Mouse (Mus musculus) midbrain, embryonic 14.5 days (tissue): ENCODE results near the gene Stoml3. TPM values are rescaled to one million over a fixed set of nuclear protein-coding genes. Genes with fewer than 3 reads are reported as not detected.

Source experiments
- ATAC-seq: fragments of 200-750 bp; cut with Nextera tagmentation; 2 replicates; pipeline ENCODE4 v1.8.0; 2017; ENCODE audit warnings: moderate number of reproducible peaks, moderate library complexity; ENCODE audit not compliant: low FRiP score, low TSS enrichment
- DNase-seq: peaks from one replicate; pipeline ENCODE4 v3.0.0-alpha.2; 2015
- H3K27ac ChIP-seq: fragments of 300-500 bp; sonication (generic); replicated peaks from 2 replicates; pipeline ENCODE4 v1.5.1; 2014; ENCODE audit warnings: mild to moderate bottlenecking, low read depth, low read length, moderate library complexity
- H3K27me3 ChIP-seq: fragments of 300-500 bp; sonication (generic); 2 replicates; pipeline ENCODE4 v1.6.1; 2014; ENCODE audit warnings: low read length, control low read depth, mixed read lengths; ENCODE audit not compliant: control insufficient read depth, insufficient read depth
- H3K36me3 ChIP-seq: fragments of 300-500 bp; sonication (generic); 2 replicates; pipeline ENCODE4 v1.6.1; 2014; ENCODE audit warnings: low read length, control low read depth; ENCODE audit not compliant: control insufficient read depth, insufficient read depth
- H3K4me1 ChIP-seq: fragments of 300-500 bp; sonication (generic); 2 replicates; pipeline ENCODE4 v1.6.1; 2014; ENCODE audit warnings: mild to moderate bottlenecking, antibody characterized with exemption, low read length, control low read depth; ENCODE audit not compliant: control insufficient read depth, insufficient read depth
- H3K4me2 ChIP-seq: fragments of 300-500 bp; sonication (generic); 2 replicates; pipeline ENCODE4 v1.6.1; 2014; ENCODE audit warnings: mild to moderate bottlenecking, low read length, moderate library complexity
- H3K4me3 ChIP-seq: fragments of 300-500 bp; sonication (generic); replicated peaks from 2 replicates; pipeline ENCODE4 v1.5.1; 2014; ENCODE audit warnings: low read depth, low read length
- H3K9ac ChIP-seq: fragments of 300-500 bp; sonication (generic); replicated peaks from 2 replicates; pipeline ENCODE4 v1.6.1; 2014; ENCODE audit warnings: mild to moderate bottlenecking, low read length, moderate library complexity
- H3K9me3 ChIP-seq: fragments of 300-500 bp; sonication (generic); 2 replicates; pipeline ENCODE4 v1.6.1; 2016; ENCODE audit warnings: low read length, control low read depth, mixed read lengths; ENCODE audit not compliant: control insufficient read depth
- WGBS: fragments of 180-500 bp; shearing (Covaris S2); extraction: QIAGEN DNeasy Blood & Tissue Kit; methylation state at CpG from one replicate; pipeline ENCODE4 v1.1.7; 2014; 5-methylcytosine and 5-hydroxymethylcytosine counted together
- polyA plus RNA-seq: library from polyadenylated mRNA; unstranded; fragments of >200 nt; fragmentation: Nextera tagmentation; extraction: Ambion mirVana; gene quantifications from 2 replicates; pipeline ENCODE4 v1.2.1, GENCODE M21; 2014

Stoml3 gene
- polyA plus RNA-seq, 1 experiment from 2014 or later = not detected

GRCm38 (mm10) chr3:53486996-53487576 lies 1.4 kb upstream of the Stoml3 start:
- DNase-seq (no peak), ATAC-seq (no peak)
- no peaks in the 10 kb centered on the region for H3K9me3 ChIP-seq
- H3K4me1 ChIP-seq = no peaks in the 10 kb centered on the region
- H3K4me3 ChIP-seq = no peak overlapping the region
- 84% methylated on average over 9 of the region's 9 CpGs for WGBS
- H3K36me3 ChIP-seq = peaks cover 11% of the 10 kb centered on the region
- no peak overlapping the region for H3K4me2 ChIP-seq
- no peak overlapping the region for H3K27ac ChIP-seq
- H3K27me3 ChIP-seq = no peaks in the 10 kb centered on the region
- no peak overlapping the region for H3K9ac ChIP-seq

- no peaks in the 10 kb centered on the region for H3K9me3 ChIP-seq
- no peak overlapping the region for H3K4me2 ChIP-seq
- no peaks in the 10 kb centered on the region for H3K27me3 ChIP-seq
- no peaks in the 10 kb centered on the region for H3K4me1 ChIP-seq
- DNase-seq = no peak
- H3K9ac ChIP-seq = no peak overlapping the region
- H3K27ac ChIP-seq = no peak overlapping the region
- ATAC-seq = no peak
- no peak overlapping the region for H3K4me3 ChIP-seq
- H3K36me3 ChIP-seq = no peaks in the 10 kb centered on the region
- 92% methylated on average over 6 of the region's 6 CpGs for WGBS
These were observed 10.0 kb downstream of the Stoml3 start for GRCm38 (mm10) chr3:53498351-53498905.

- no peak overlapping the region for H3K4me2 ChIP-seq
- H3K4me3 ChIP-seq = no peak overlapping the region
- H3K4me1 ChIP-seq = no peaks in the 10 kb centered on the region
- no peaks in the 10 kb centered on the region for H3K9me3 ChIP-seq
- ATAC-seq (no peak), DNase-seq (peak; percentile 70)
- no peaks in the 10 kb centered on the region for H3K36me3 ChIP-seq
- WGBS = 75% methylated on average over 6 of the region's 6 CpGs
- no peaks in the 10 kb centered on the region for H3K27me3 ChIP-seq
- no peak overlapping the region for H3K27ac ChIP-seq
- no peak overlapping the region for H3K9ac ChIP-seq
These were observed 14.0 kb downstream of the Stoml3 start for GRCm38 (mm10) chr3:53502428-53502827.

GRCm38 (mm10) chr3:53513096-53513495 lies 24.6 kb downstream of the Stoml3 start:
- 74% methylated on average over 5 of the region's 5 CpGs for WGBS
- Histone ChIP-seq H3K27ac (no peak overlapping the region), H3K36me3 (no peaks in the 10 kb centered on the region), H3K4me3 (no peak overlapping the region), H3K4me2 (no peak overlapping the region), H3K9me3 (no peaks in the 10 kb centered on the region), H3K27me3 (no peaks in the 10 kb centered on the region), H3K4me1 (no peaks in the 10 kb centered on the region), H3K9ac (no peak overlapping the region)
- DNase-seq = no peak
- ATAC-seq = no peak

GRCm38 (mm10) chr3:53514221-53515065 lies 26.0 kb downstream of the Stoml3 start:
- DNase-seq = no peak
- Histone ChIP-seq H3K9me3 (no peaks in the 10 kb centered on the region), H3K4me2 (no peak overlapping the region), H3K9ac (no peak overlapping the region), H3K4me1 (no peaks in the 10 kb centered on the region), H3K27ac (no peak overlapping the region), H3K27me3 (no peaks in the 10 kb centered on the region), H3K4me3 (no peak overlapping the region), H3K36me3 (no peaks in the 10 kb centered on the region)
- no peak for ATAC-seq
- WGBS = 77% methylated on average over 4 of the region's 4 CpGs

- DNase-seq = peak; percentile 12
- Histone ChIP-seq H3K36me3 (no peaks in the 10 kb centered on the region), H3K4me1 (no peaks in the 10 kb centered on the region), H3K27ac (no peak overlapping the region), H3K9me3 (no peaks in the 10 kb centered on the region), H3K27me3 (no peaks in the 10 kb centered on the region), H3K4me2 (no peak overlapping the region), H3K9ac (no peak overlapping the region), H3K4me3 (no peak overlapping the region)
- WGBS = 80% methylated on average over 10 of the region's 10 CpGs
- no peak for ATAC-seq
These were observed 34.3 kb downstream of the Stoml3 start for GRCm38 (mm10) chr3:53522794-53523193.

- ATAC-seq (peak; percentile 48; the same call in 1 of the 2 replicates), DNase-seq (peak; percentile 94)
- Histone ChIP-seq H3K9ac (no peak overlapping the region; the same call in 1 of the 2 replicates), H3K27ac (no peak overlapping the region), H3K4me1 (no peaks in the 10 kb centered on the region), H3K4me3 (peak overlapping the region; percentile 27), H3K4me2 (peak overlapping the region; percentile 51), H3K27me3 (no peaks in the 10 kb centered on the region), H3K9me3 (no peaks in the 10 kb centered on the region), H3K36me3 (no peaks in the 10 kb centered on the region)
- 27% methylated on average over 21 of the region's 21 CpGs for WGBS
These were observed 37.3 kb downstream of the Stoml3 start for GRCm38 (mm10) chr3:53525737-53526136.

- Histone ChIP-seq H3K4me2 (no peak overlapping the region), H3K4me3 (no peak overlapping the region), H3K27ac (no peak overlapping the region), H3K9me3 (no peaks in the 10 kb centered on the region), H3K36me3 (no peaks in the 10 kb centered on the region), H3K9ac (no peak overlapping the region), H3K4me1 (no peaks in the 10 kb centered on the region), H3K27me3 (no peaks in the 10 kb centered on the region)
- DNase-seq = no peak
- 92% methylated on average over 6 of the region's 6 CpGs for WGBS
- ATAC-seq = no peak
These were observed 41.9 kb downstream of the Stoml3 start for GRCm38 (mm10) chr3:53530305-53530704.
